Mouse (Mus musculus): ENCODE data around the gene Ptpro.

Gene Ptpro

GRCm38 (mm10) chr6:137294973-137295820 lies 43.1 kb downstream of the Ptpro start:
- no peak for DNase-seq (ENCODE audit: low spot score)

GRCm38 (mm10) chr6:137302561-137302960 lies 50.4 kb downstream of the Ptpro start:
- DNase-seq (ENCODE audit: low spot score), result no peak

GRCm38 (mm10) chr6:137303824-137304223 lies 51.7 kb downstream of the Ptpro start:
- DNase-seq (ENCODE audit: low spot score), result no peak

- DNase-seq (ENCODE audit: low spot score), result no peak
These were observed 63.1 kb downstream of the Ptpro start for GRCm38 (mm10) chr6:137315265-137315664.

GRCm38 (mm10) chr6:137316358-137316757 lies 64.2 kb downstream of the Ptpro start:
- DNase-seq (ENCODE audit: low spot score), result no peak

- no peak for DNase-seq (ENCODE audit: low spot score)
These were observed 65.4 kb downstream of the Ptpro start for GRCm38 (mm10) chr6:137317509-137317908.

- no peak for DNase-seq (ENCODE audit: low spot score)
These were observed 66.2 kb downstream of the Ptpro start for GRCm38 (mm10) chr6:137318242-137318861.

- no peak for DNase-seq (ENCODE audit: low spot score)
These were observed 67.5 kb downstream of the Ptpro start for GRCm38 (mm10) chr6:137319658-137320057.

GRCm38 (mm10) chr6:137327718-137328117 lies 75.6 kb downstream of the Ptpro start:
- peak; percentile 46 for DNase-seq (ENCODE audit: low spot score)

- DNase-seq (ENCODE audit: low spot score), result no peak
These were observed 76.1 kb downstream of the Ptpro start for GRCm38 (mm10) chr6:137328228-137328627.

- DNase-seq (ENCODE audit: low spot score), result no peak
These were observed 78.7 kb downstream of the Ptpro start for GRCm38 (mm10) chr6:137330782-137331181.

- no peak for DNase-seq (ENCODE audit: low spot score)
These were observed 79.7 kb downstream of the Ptpro start for GRCm38 (mm10) chr6:137331826-137332225.

- DNase-seq (ENCODE audit: low spot score), result no peak
These were observed 87.0 kb downstream of the Ptpro start for GRCm38 (mm10) chr6:137339071-137339470.

GRCm38 (mm10) chr6:137343688-137344441 lies 91.7 kb downstream of the Ptpro start:
- no peak for DNase-seq (ENCODE audit: low spot score)

- DNase-seq (ENCODE audit: low spot score), result no peak
These were observed 108.0 kb downstream of the Ptpro start for GRCm38 (mm10) chr6:137360166-137360565.

GRCm38 (mm10) chr6:137362216-137362615 lies 110.1 kb downstream of the Ptpro start:
- no peak for DNase-seq (ENCODE audit: low spot score)

- peak; percentile 21 for DNase-seq (ENCODE audit: low spot score)
These were observed 112.6 kb downstream of the Ptpro start for GRCm38 (mm10) chr6:137364681-137365080.

- no peak for DNase-seq (ENCODE audit: low spot score)
These were observed 113.5 kb downstream of the Ptpro start for GRCm38 (mm10) chr6:137365637-137366036.

GRCm38 (mm10) chr6:137370745-137371144 lies 118.6 kb downstream of the Ptpro start:
- no peak for DNase-seq (ENCODE audit: low spot score)

- no peak for DNase-seq (ENCODE audit: low spot score)
These were observed 119.3 kb downstream of the Ptpro start for GRCm38 (mm10) chr6:137371455-137371854.

- no peak for DNase-seq (ENCODE audit: low spot score)
These were observed 121.8 kb downstream of the Ptpro start for GRCm38 (mm10) chr6:137373920-137374319.

- DNase-seq (ENCODE audit: low spot score), result no peak
These were observed 130.4 kb downstream of the Ptpro start for GRCm38 (mm10) chr6:137382546-137382945.

- DNase-seq (ENCODE audit: low spot score), result no peak
These were observed 134.2 kb downstream of the Ptpro start for GRCm38 (mm10) chr6:137386344-137386743.

All from ovary, postnatal 36 days (tissue).